Mouse (Mus musculus): ENCODE measurements around the gene Ikzf2. TPM values are rescaled to one million over a fixed set of nuclear protein-coding genes. Genes with fewer than 3 reads are reported as not detected.

Ikzf2 gene
- total RNA-seq, 4 experiments from 2014 or later: 16.9 to 23.0 (median 20.5) TPM

- no peak for DNase-seq (ENCODE audit: low spot score in 2 of 2)
Observed at GRCm38 (mm10) chr1:69599074-69599772, 87.8 kb downstream of the Ikzf2 start.

GRCm38 (mm10) chr1:69591889-69592288, 95.2 kb downstream of the Ikzf2 start:
- DNase-seq (ENCODE audit: low spot score in 2 of 2): no peak

GRCm38 (mm10) chr1:69591328-69591801, 95.7 kb downstream of the Ikzf2 start:
- DNase-seq (ENCODE audit: low spot score in 2 of 2): no peak

GRCm38 (mm10) chr1:69585546-69585945, 101.5 kb downstream of the Ikzf2 start:
- DNase-seq (ENCODE audit: low spot score in 2 of 2): no peak

- DNase-seq (ENCODE audit: low spot score in 2 of 2): no peak
Observed at GRCm38 (mm10) chr1:69583932-69584659, 102.9 kb downstream of the Ikzf2 start.

GRCm38 (mm10) chr1:69578917-69579316, 108.1 kb downstream of the Ikzf2 start:
- no peak for DNase-seq (ENCODE audit: low spot score in 2 of 2)

GRCm38 (mm10) chr1:69559443-69560090, 127.5 kb downstream of the Ikzf2 start:
- no peak for DNase-seq (ENCODE audit: low spot score in 2 of 2)

GRCm38 (mm10) chr1:69555636-69556151, 131.4 kb downstream of the Ikzf2 start:
- no peak for DNase-seq (ENCODE audit: low spot score in 2 of 2)

- no peak for DNase-seq (ENCODE audit: low spot score in 2 of 2)
Observed at GRCm38 (mm10) chr1:69549987-69550386, 137.1 kb downstream of the Ikzf2 start.

GRCm38 (mm10) chr1:69545885-69546253, 141.2 kb downstream of the Ikzf2 start:
- DNase-seq (ENCODE audit: low spot score in 2 of 2): no peak

GRCm38 (mm10) chr1:69545217-69545884, 141.7 kb downstream of the Ikzf2 start:
- DNase-seq (ENCODE audit: low spot score in 2 of 2): no peak

GRCm38 (mm10) chr1:69543774-69544597, 143.1 kb downstream of the Ikzf2 start:
- no peak for DNase-seq (ENCODE audit: low spot score in 2 of 2)

GRCm38 (mm10) chr1:69542546-69542945, 144.5 kb downstream of the Ikzf2 start:
- no peak for DNase-seq (ENCODE audit: low spot score in 2 of 2)

GRCm38 (mm10) chr1:69538663-69539062, 148.4 kb downstream of the Ikzf2 start:
- DNase-seq (ENCODE audit: low spot score in 2 of 2): no peak

GRCm38 (mm10) chr1:69537619-69538018, 149.4 kb downstream of the Ikzf2 start:
- no peak for DNase-seq (ENCODE audit: low spot score in 2 of 2)

GRCm38 (mm10) chr1:69535507-69535906, 151.5 kb downstream of the Ikzf2 start:
- DNase-seq (ENCODE audit: low spot score in 2 of 2): no peak

- DNase-seq (ENCODE audit: low spot score in 2 of 2): no peak
Observed at GRCm38 (mm10) chr1:69533048-69533447, 154.0 kb downstream of the Ikzf2 start.

- DNase-seq (ENCODE audit: low spot score in 2 of 2): no peak
Observed at GRCm38 (mm10) chr1:69528696-69529095, 158.3 kb downstream of the Ikzf2 start.

GRCm38 (mm10) chr1:69521656-69522055, 165.4 kb downstream of the Ikzf2 start:
- DNase-seq (ENCODE audit: low spot score in 2 of 2): no peak

- DNase-seq (ENCODE audit: low spot score in 2 of 2): no peak
Observed at GRCm38 (mm10) chr1:69519356-69519755, 167.7 kb downstream of the Ikzf2 start.

- no peak for DNase-seq (ENCODE audit: low spot score in 2 of 2)
Observed at GRCm38 (mm10) chr1:69518012-69518411, 169.0 kb downstream of the Ikzf2 start.

Data from gastrocnemius, adult 8-10 months (tissue).